9 mouse cellular contexts compared by ENCODE assay signal in genomic region chr9:37432720-37433421, GRCm38 (mm10). TPM values are rescaled to one million over a fixed set of nuclear protein-coding genes. Genes with fewer than 3 reads are reported as not detected.
DNase-seq lines count a peak whose midpoint lies in the region; ATAC-seq lines count a peak whose summit lies in the region.
"Had no signal": no experiment of that assay in that cellular context is flagged by ENCODE, and none has a peak within 500 bp of the region (broad histone marks: within the 10 kb centered on the region; RNA-seq: fewer than 3 reads in every experiment).

Robo3 (minus strand) TSS chr9:37433246.

- no peak within 1 kb of the TSS for H3K27ac ChIP-seq in kidney, embryonic 14.5 days (ENCODE audit: low read depth, low read length)
- H3K27ac ChIP-seq in heart, embryonic 16.5 days (ENCODE audit: low read length), result no peak within 1 kb of the TSS
- H3K27ac ChIP-seq in liver, embryonic 13.5 days, result no peak within 1 kb of the TSS
- H3K27ac ChIP-seq: liver, embryonic 14.5 days had no signal

- 0 out of 2 replicates have a peak, but pooled peaks have one; percentile 24 for ATAC-seq in kidney, embryonic 14.5 days (ENCODE audit: low FRiP score, low TSS enrichment)
- ATAC-seq in heart, embryonic 16.5 days (replicated peaks; ENCODE audit: extremely low read depth, insufficient read depth, low FRiP score), result no peak
- ATAC-seq in liver, embryonic 13.5 days (ENCODE audit: low read depth), result no peak
- ATAC-seq in monocyte, adult 5-6 weeks (replicated peaks; ENCODE audit: insufficient number of reproducible peaks, low FRiP score, low TSS enrichment, poor library complexity, severe bottlenecking), result no peak
- no peak for ATAC-seq in inflammation-experienced regulatory T-cells, adult 6 months

- H3K27me3 ChIP-seq in kidney, embryonic 14.5 days (ENCODE audit: control insufficient read depth, insufficient read depth, low read length), result peaks cover 78% of the 10 kb centered on the region
- H3K27me3 ChIP-seq in heart, embryonic 16.5 days (ENCODE audit: control insufficient read depth, insufficient read depth, low read length), result peaks cover 75% of the 10 kb centered on the region
- peaks cover 83% of the 10 kb centered on the region for H3K27me3 ChIP-seq in liver, embryonic 13.5 days

- no peaks in the 10 kb centered on the region for H3K9me3 ChIP-seq in kidney, embryonic 14.5 days (ENCODE audit: control insufficient read depth, low read length)
- no peaks in the 10 kb centered on the region for H3K9me3 ChIP-seq in heart, embryonic 16.5 days (replicated peaks; ENCODE audit: control insufficient read depth, low read length)
- no peaks in the 10 kb centered on the region for H3K9me3 ChIP-seq in liver, embryonic 13.5 days (replicated peaks)

- peak within 1 kb of the TSS; percentile 37 for H3K4me2 ChIP-seq in kidney, embryonic 14.5 days (replicated peaks; ENCODE audit: low read depth, low read length)
- H3K4me2 ChIP-seq in heart, embryonic 16.5 days (ENCODE audit: low read depth, low read length), result peak within 1 kb of the TSS; percentile 63
- peak within 1 kb of the TSS; percentile 29; the same call in 1 of the 2 replicates for H3K4me2 ChIP-seq in liver, embryonic 13.5 days

- DNase-seq in kidney, adult 11 months, result no peak
- DNase-seq in ZHBTc4 (ENCODE audit: low read depth, low spot score), result peak; percentile 34
- DNase-seq in liver, embryonic 13.5 days, result no peak
- no peak for DNase-seq in cerebellum, adult 8-10 months

- WGBS in kidney, embryonic 14.5 days, result 2% methylated on average over 35 of the region's 40 CpGs
- under 1% methylated on average over 38 of the region's 40 CpGs for WGBS in heart, embryonic 16.5 days
- WGBS in liver, embryonic 13.5 days (ENCODE audit: insufficient replicate concordance), result 2% methylated on average over 40 of the region's 40 CpGs

- H3K36me3 ChIP-seq in kidney, embryonic 14.5 days (ENCODE audit: control insufficient read depth, insufficient read depth, low read length), result no peaks in the 10 kb centered on the region
- H3K36me3 ChIP-seq in heart, embryonic 16.5 days (ENCODE audit: control insufficient read depth, insufficient read depth), result no peaks in the 10 kb centered on the region
- no peaks in the 10 kb centered on the region for H3K36me3 ChIP-seq in liver, embryonic 13.5 days

- no peak within 1 kb of the TSS for H3K9ac ChIP-seq in kidney, embryonic 14.5 days (ENCODE audit: low read depth, low read length)
- no peak within 1 kb of the TSS for H3K9ac ChIP-seq in heart, embryonic 16.5 days (ENCODE audit: low read length)
- H3K9ac ChIP-seq in liver, embryonic 13.5 days, result no peak within 1 kb of the TSS
- H3K9ac ChIP-seq: liver, embryonic 14.5 days had no signal

- peaks cover 6% of the 10 kb centered on the region; the same call in 1 of the 2 replicates for H3K4me1 ChIP-seq in kidney, embryonic 14.5 days (ENCODE audit: control insufficient read depth, insufficient read depth, low read length)
- H3K4me1 ChIP-seq in heart, embryonic 16.5 days (ENCODE audit: control insufficient read depth, insufficient read depth, low read length), result peaks cover 17% of the 10 kb centered on the region
- no peaks in the 10 kb centered on the region for H3K4me1 ChIP-seq in liver, embryonic 13.5 days (replicated peaks)

- H3K4me3 ChIP-seq in kidney, embryonic 14.5 days (ENCODE audit: low read length), result peak within 1 kb of the TSS; percentile 30
- H3K4me3 ChIP-seq in heart, embryonic 16.5 days (ENCODE audit: low read length), result peak within 1 kb of the TSS; percentile 48
- H3K4me3 ChIP-seq in liver, embryonic 13.5 days (replicated peaks), result peak within 1 kb of the TSS; percentile 14; the same call in 1 of the 2 replicates

RNA-seq across cellular contexts. Expression of gene Robo3, which starts in this region (rescaled TPM):
- 0.09 and 0.11 TPM in 2 replicates for polyA plus RNA-seq in kidney, embryonic 14.5 days (2014; fragmentation: Nextera tagmentation; extraction: Ambion mirVana)
- polyA plus RNA-seq in heart, embryonic 16.5 days (2015; fragmentation: Nextera tagmentation; extraction: Ambion mirVana), result not detected in 2 replicates
- 0.12 and 0.13 TPM in 2 replicates for polyA plus RNA-seq in liver, embryonic 13.5 days (2015; fragmentation: Nextera tagmentation; extraction: Ambion mirVana)
- total RNA-seq in monocyte, adult 5-6 weeks (2017), result not detected in 3 replicates
- not detected for polyA plus RNA-seq in inflammation-experienced regulatory T-cells, adult 6 months (2017; shearing (Covaris generic))

Comparison
In these comparisons a context has a peak if more than half of its experiments do, and no peak if none do; other contexts are left out.
1. Peak in ATAC-seq, H3K4me3 ChIP-seq and H3K4me2 ChIP-seq in kidney, embryonic 14.5 days; RNA of the gene not detected or under 1 TPM.